Comparison of ENCODE assay signal across 13 mouse cellular contexts in genomic region chr9:83577260-83577659, GRCm38 (mm10). TPM values are rescaled to one million over a fixed set of nuclear protein-coding genes. Genes with fewer than 3 reads are reported as not detected.
A peak's percentile ranks its signal among the peaks of the same experiment; 100 is the strongest.
DNase-seq lines count a peak whose midpoint lies in the region; ATAC-seq lines count a peak whose summit lies in the region.
"Had no signal": no experiment of that assay in that cellular context is flagged by ENCODE, and none has a peak within 500 bp of the region (broad histone marks: within the 10 kb centered on the region; RNA-seq: fewer than 3 reads in every experiment).

No protein-coding gene starts in this region.

- H3K4me1 ChIP-seq in hindbrain, embryonic 10.5 days (replicated peaks), result 0 out of 2 replicates have a peak, but pooled peaks cover 6% of the 10 kb centered on the region
- H3K4me1 ChIP-seq in hindbrain, embryonic 12.5 days, result no peaks in the 10 kb centered on the region
- H3K4me1 ChIP-seq in neural tube, embryonic 12.5 days, result no peaks in the 10 kb centered on the region
- H3K4me1 ChIP-seq: embryonic facial prominence, embryonic 15.5 days; midbrain, embryonic 12.5 days had no signal

- no peaks in the 10 kb centered on the region for H3K9me3 ChIP-seq in hindbrain, embryonic 10.5 days
- no peaks in the 10 kb centered on the region for H3K9me3 ChIP-seq in hindbrain, embryonic 12.5 days (replicated peaks)
- no peaks in the 10 kb centered on the region for H3K9me3 ChIP-seq in neural tube, embryonic 12.5 days
- H3K9me3 ChIP-seq: embryonic facial prominence, embryonic 15.5 days; heart, embryonic 10.5 days; liver, embryonic 15.5 days; midbrain, embryonic 12.5 days; stomach, embryonic 15.5 days had no signal

- H3K9ac ChIP-seq in hindbrain, embryonic 12.5 days, result no peak overlapping the region
- H3K9ac ChIP-seq in neural tube, embryonic 12.5 days, result no peak overlapping the region
- H3K9ac ChIP-seq: embryonic facial prominence, embryonic 15.5 days; liver, embryonic 15.5 days; midbrain, embryonic 12.5 days; stomach, embryonic 15.5 days had no signal

- no peak for ATAC-seq in hindbrain, embryonic 12.5 days (ENCODE audit: low FRiP score)
- ATAC-seq in neural tube, embryonic 12.5 days (ENCODE audit: low FRiP score, low read depth), result peak; percentile 49; the same call in 1 of the 2 replicates
- ATAC-seq in inflammation-experienced regulatory T-cells, adult 6 months, result peak; percentile 63

- H3K27me3 ChIP-seq in hindbrain, embryonic 10.5 days (ENCODE audit: insufficient read depth, poor library complexity, severe bottlenecking), result no peaks in the 10 kb centered on the region
- H3K27me3 ChIP-seq in hindbrain, embryonic 12.5 days, result no peaks in the 10 kb centered on the region
- H3K27me3 ChIP-seq in neural tube, embryonic 12.5 days (replicated peaks), result no peaks in the 10 kb centered on the region
- H3K27me3 ChIP-seq: embryonic facial prominence, embryonic 15.5 days; liver, embryonic 15.5 days; midbrain, embryonic 12.5 days; stomach, embryonic 15.5 days had no signal

- H3K27ac ChIP-seq in hindbrain, embryonic 10.5 days, result 0 out of 2 replicates have a peak overlapping the region, but pooled peaks have one; percentile 23
- H3K27ac ChIP-seq in hindbrain, embryonic 12.5 days, result no peak overlapping the region
- H3K27ac ChIP-seq in neural tube, embryonic 12.5 days, result no peak overlapping the region; the same call in 1 of the 2 replicates
- H3K27ac ChIP-seq: embryonic facial prominence, embryonic 15.5 days; heart, embryonic 10.5 days; liver, embryonic 15.5 days; midbrain, embryonic 12.5 days; stomach, embryonic 15.5 days had no signal

- no peak for DNase-seq in hindbrain, embryonic 10.5 days (ENCODE audit: low spot score)
- no peak for DNase-seq in neural tube, embryonic 10.5 days (ENCODE audit: extremely low spot score, low spot score)
- DNase-seq in cerebellum, adult 11 months, result no peak
- no peak for DNase-seq in kidney, adult 18-20 months
- DNase-seq: gastrocnemius, postnatal 10 days had no signal

- no peaks in the 10 kb centered on the region for H3K36me3 ChIP-seq in hindbrain, embryonic 10.5 days
- no peaks in the 10 kb centered on the region for H3K36me3 ChIP-seq in hindbrain, embryonic 12.5 days
- no peaks in the 10 kb centered on the region for H3K36me3 ChIP-seq in neural tube, embryonic 12.5 days
- H3K36me3 ChIP-seq: embryonic facial prominence, embryonic 15.5 days; heart, embryonic 10.5 days; liver, embryonic 15.5 days; midbrain, embryonic 12.5 days; stomach, embryonic 15.5 days had no signal

- WGBS in hindbrain, embryonic 10.5 days, result 83% methylated on average over 7 of the region's 7 CpGs
- 84% methylated on average over 7 of the region's 7 CpGs for WGBS in hindbrain, embryonic 12.5 days
- WGBS in neural tube, embryonic 12.5 days, result 86% methylated on average over 7 of the region's 7 CpGs

- no peak overlapping the region for H3K4me3 ChIP-seq in hindbrain, embryonic 10.5 days
- no peak overlapping the region for H3K4me3 ChIP-seq in hindbrain, embryonic 12.5 days
- no peak overlapping the region for H3K4me3 ChIP-seq in neural tube, embryonic 12.5 days
- H3K4me3 ChIP-seq: embryonic facial prominence, embryonic 15.5 days; heart, embryonic 10.5 days; liver, embryonic 15.5 days; midbrain, embryonic 12.5 days; stomach, embryonic 15.5 days had no signal

- no peak overlapping the region for H3K4me2 ChIP-seq in hindbrain, embryonic 12.5 days (replicated peaks)
- no peak overlapping the region for H3K4me2 ChIP-seq in neural tube, embryonic 12.5 days (replicated peaks)
- H3K4me2 ChIP-seq: embryonic facial prominence, embryonic 15.5 days; liver, embryonic 15.5 days; midbrain, embryonic 12.5 days; stomach, embryonic 15.5 days had no signal

RNA-seq across cellular contexts. Expression of gene Sh3bgrl2, which starts 29.1 kb away (rescaled TPM):
- polyA plus RNA-seq in hindbrain, embryonic 10.5 days (2016; fragmentation: Nextera tagmentation; extraction: Ambion mirVana), result 5.6 and 10.1 TPM in 2 replicates
- polyA plus RNA-seq in hindbrain, embryonic 12.5 days (2016; fragmentation: Nextera tagmentation; extraction: Ambion mirVana), result 8.0 and 8.1 TPM in 2 replicates
- polyA plus RNA-seq in neural tube, embryonic 12.5 days (2016; fragmentation: Nextera tagmentation; extraction: Ambion mirVana), result 5.9 and 7.0 TPM in 2 replicates
- polyA plus RNA-seq in inflammation-experienced regulatory T-cells, adult 6 months (2017; shearing (Covaris generic)), result 10 to 100 TPM in 2 of 3 experiments, under 1 TPM in 1; 0.96 to 17.1 (median 11.0) TPM
